Mouse (Mus musculus) forebrain, embryonic 16.5 days (tissue): Measurements from ENCODE around the gene Cul3. TPM values are rescaled to one million over a fixed set of nuclear protein-coding genes. Genes with fewer than 3 reads are reported as not detected.
"Not testable (repeated sequence)": the region's sequence is repeated elsewhere in the genome, so short reads cannot be mapped to it uniquely, and the experiment has no call there.

ENCODE experiments used
- ATAC-seq: fragments of 200-750 bp; cut with Nextera tagmentation; 2 replicates; pipeline ENCODE4 v1.8.0; 2017; ENCODE audit warnings: mild to moderate bottlenecking, moderate library complexity
- H3K27ac ChIP-seq: fragments of 300-500 bp; sonication (generic); 2 replicates; pipeline ENCODE4 v1.5.1; 2014; ENCODE audit warnings: low read length, control low read depth
- H3K27me3 ChIP-seq: fragments of 300-500 bp; sonication (generic); replicated peaks from 2 replicates; pipeline ENCODE4 v1.6.1; 2014; ENCODE audit warnings: low read length; ENCODE audit not compliant: control insufficient read depth, insufficient read depth
- H3K36me3 ChIP-seq: fragments of 300-500 bp; sonication (generic); 2 replicates; pipeline ENCODE4 v1.6.1; 2014; ENCODE audit not compliant: control insufficient read depth, insufficient read depth
- H3K4me1 ChIP-seq: fragments of 300-500 bp; sonication (generic); replicated peaks from 2 replicates; pipeline ENCODE4 v1.6.1; 2014; ENCODE audit warnings: low read length; ENCODE audit not compliant: control insufficient read depth, insufficient read depth
- H3K4me2 ChIP-seq: fragments of 300-500 bp; sonication (generic); 2 replicates; pipeline ENCODE4 v1.6.1; 2014; ENCODE audit warnings: mild to moderate bottlenecking, low read length, control low read depth
- H3K4me3 ChIP-seq: fragments of 300-500 bp; sonication (generic); replicated peaks from 2 replicates; pipeline ENCODE4 v1.5.1; 2014; ENCODE audit warnings: mild to moderate bottlenecking, low read length, control low read depth
- H3K9ac ChIP-seq: fragments of 300-500 bp; sonication (generic); replicated peaks from 2 replicates; pipeline ENCODE4 v1.6.1; 2014; ENCODE audit warnings: low read depth, low read length, control low read depth
- H3K9me3 ChIP-seq: fragments of 300-500 bp; sonication (generic); 2 replicates; pipeline ENCODE4 v1.6.1; 2016; ENCODE audit warnings: low read length; ENCODE audit not compliant: control insufficient read depth
- WGBS: fragments of 180-500 bp; shearing (Covaris S2); extraction: QIAGEN DNeasy Blood & Tissue Kit; methylation state at CpG from one replicate; pipeline ENCODE4 v1.1.7; 2014; 5-methylcytosine and 5-hydroxymethylcytosine counted together
- polyA plus RNA-seq: library from polyadenylated mRNA; unstranded; fragments of >200 nt; fragmentation: Nextera tagmentation; extraction: Ambion mirVana; gene quantifications from 2 replicates; pipeline ENCODE4 v1.2.1, GENCODE M21; 2015

Cul3 gene
- polyA plus RNA-seq, 1 experiment from 2014 or later: 28.5 TPM

GRCm38 (mm10) chr1:80362946-80363345 lies 22.7 kb upstream of the Cul3 start:
- no peak for ATAC-seq

GRCm38 (mm10) chr1:80362400-80362799 lies 22.1 kb upstream of the Cul3 start:
- no peak overlapping the region for H3K9ac ChIP-seq
- ATAC-seq: no peak

More at GRCm38 (mm10) chr1:80362946-80363345, 22.7 kb upstream of the Cul3 start:
- Histone ChIP-seq H3K9ac (no peak overlapping the region), H3K9me3 (no peaks in the 10 kb centered on the region), H3K4me1 (peaks cover 5% of the 10 kb centered on the region), H3K27me3 (no peaks in the 10 kb centered on the region), H3K4me2 (no peak overlapping the region), H3K27ac (no peak overlapping the region), H3K36me3 (no peaks in the 10 kb centered on the region), H3K4me3 (no peak overlapping the region)
- 87% methylated on average over 2 of the region's 2 CpGs for WGBS

DNA sequence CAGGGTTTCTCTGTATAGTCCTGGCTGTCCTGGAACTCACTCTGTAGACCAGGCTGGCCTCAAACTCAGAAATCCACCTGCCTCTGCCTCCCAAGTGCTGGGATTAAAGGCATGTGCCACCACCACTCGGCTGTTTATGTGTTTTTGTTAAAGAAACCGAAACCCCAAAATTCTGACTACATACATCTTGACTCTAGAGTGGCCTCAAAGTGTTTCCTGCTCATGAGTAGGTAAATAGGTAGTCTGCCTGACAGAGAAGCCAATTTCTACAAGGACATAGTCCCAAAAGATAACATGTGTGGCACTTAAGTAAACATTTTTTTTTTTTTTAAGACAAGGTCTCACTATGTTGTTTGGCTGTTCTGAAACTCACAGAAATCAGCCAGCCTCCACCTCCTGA lies 21.5 kb upstream of the Cul3 start:
- H3K4me3 ChIP-seq, H3K9ac ChIP-seq, H3K27ac ChIP-seq, H3K36me3 ChIP-seq, H3K4me1 ChIP-seq, ATAC-seq, H3K9me3 ChIP-seq, H3K4me2 ChIP-seq, H3K27me3 ChIP-seq: not testable (repeated sequence)
- whole genome bisulfite sequencing: 84% methylated on average over 2 of the region's 2 CpGs

More at GRCm38 (mm10) chr1:80362400-80362799, 22.1 kb upstream of the Cul3 start:
- 82% methylated on average over 2 of the region's 2 CpGs for WGBS
- Histone ChIP-seq H3K36me3 (no peaks in the 10 kb centered on the region), H3K4me1 (peaks cover 5% of the 10 kb centered on the region), H3K27ac (no peak overlapping the region), H3K4me2 (no peak overlapping the region), H3K9me3 (no peaks in the 10 kb centered on the region), H3K27me3 (no peaks in the 10 kb centered on the region), H3K4me3 (no peak overlapping the region)

DNA sequence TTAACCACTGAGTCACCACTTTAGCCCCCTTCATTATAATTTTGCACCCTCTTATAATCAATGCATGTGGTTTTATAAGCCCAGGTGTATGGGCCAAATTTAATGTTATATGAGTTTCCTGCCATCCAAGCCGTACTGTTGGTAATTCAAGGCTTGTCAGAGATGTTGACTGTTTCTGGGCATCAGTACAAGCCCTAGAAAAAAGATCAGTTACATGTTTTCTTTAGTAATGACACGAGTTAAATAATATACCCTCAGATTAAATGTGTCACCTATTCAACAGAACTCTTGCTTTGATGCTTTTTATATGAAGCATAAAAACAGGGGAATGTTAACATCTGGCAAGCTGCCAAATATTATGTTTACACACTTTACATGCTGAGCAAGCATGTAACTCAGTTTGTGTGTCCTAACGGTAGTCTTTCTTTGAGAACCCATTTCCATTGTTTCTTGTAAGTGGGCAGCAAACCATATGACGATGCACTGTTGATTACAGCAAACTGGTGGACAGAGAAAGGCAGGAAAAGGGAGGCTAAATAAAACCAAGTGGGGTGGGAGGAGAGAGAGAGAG lies 19.8 kb upstream of the Cul3 start:
- Histone ChIP-seq H3K4me1 (peaks cover 5% of the 10 kb centered on the region), H3K27me3 (no peaks in the 10 kb centered on the region), H3K4me3 (no peak overlapping the region), H3K4me2 (no peak overlapping the region), H3K27ac (no peak overlapping the region), H3K9me3 (no peaks in the 10 kb centered on the region), H3K36me3 (no peaks in the 10 kb centered on the region), H3K9ac (no peak overlapping the region)
- WGBS: 7% methylated on average over 4 of the region's 4 CpGs
- ATAC-seq: peak; percentile 72

DNA sequence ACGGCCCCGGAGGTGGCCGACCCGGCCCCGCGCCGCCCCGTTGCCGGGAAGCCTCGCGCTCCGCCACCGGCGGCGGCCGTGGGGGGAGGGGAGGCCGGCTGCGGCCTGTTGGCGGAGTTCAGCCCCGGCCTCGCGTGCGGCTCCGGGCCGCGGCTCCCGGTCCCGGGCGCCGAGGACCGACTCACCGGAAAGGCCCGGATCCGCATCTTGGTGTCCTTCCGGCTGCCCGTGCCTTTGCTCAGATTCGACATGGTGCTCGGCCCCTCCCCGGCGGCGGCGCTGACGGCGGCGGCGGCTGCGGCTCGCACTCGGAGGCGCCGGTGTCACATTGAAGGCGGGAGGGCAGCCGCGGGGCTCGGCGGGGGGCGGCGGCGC lies 232 bp downstream of the Cul3 start:
- Histone ChIP-seq H3K4me2 (peak overlapping the region; percentile 95), H3K9ac (peak overlapping the region; percentile 97), H3K36me3 (no peaks in the 10 kb centered on the region), H3K27ac (peak overlapping the region; percentile 98), H3K27me3 (no peaks in the 10 kb centered on the region), H3K4me1 (peaks cover 19% of the 10 kb centered on the region), H3K4me3 (peak overlapping the region; percentile 94), H3K9me3 (no peaks in the 10 kb centered on the region)
- 0% methylated on average over 15 of the region's 59 CpGs for WGBS
- peak; percentile 9 for ATAC-seq

- peak overlapping the region; percentile 97 for H3K9ac ChIP-seq
- H3K27ac ChIP-seq: peak overlapping the region; percentile 98
- no peaks in the 10 kb centered on the region for H3K36me3 ChIP-seq
- H3K9me3 ChIP-seq: no peaks in the 10 kb centered on the region
- ATAC-seq: no peak
- H3K4me2 ChIP-seq: peak overlapping the region; percentile 95
- H3K27me3 ChIP-seq: no peaks in the 10 kb centered on the region
- H3K4me3 ChIP-seq: peak overlapping the region; percentile 94
- 0% methylated on average over 32 of the region's 33 CpGs for WGBS
- peaks cover 19% of the 10 kb centered on the region for H3K4me1 ChIP-seq
These were observed 757 bp downstream of the Cul3 start for GRCm38 (mm10) chr1:80339425-80340021.

DNA sequence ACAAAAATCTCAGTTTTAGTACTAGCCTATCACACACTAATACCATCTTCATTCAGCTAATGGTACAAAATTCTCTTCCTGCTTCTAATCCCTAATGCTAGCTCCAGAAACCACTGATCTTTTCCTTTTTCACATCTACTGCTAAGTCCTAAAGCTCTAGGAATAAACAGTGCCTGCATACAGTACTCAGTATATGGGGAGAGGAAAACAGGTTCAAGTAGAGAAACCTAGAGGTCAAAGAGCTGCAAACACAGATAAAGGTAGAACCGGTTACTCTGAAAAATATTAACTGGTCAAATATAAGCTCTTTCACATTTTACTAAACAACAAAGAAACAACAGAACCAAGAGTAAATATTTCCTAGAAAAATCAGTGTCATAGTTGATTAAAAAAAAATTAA lies 1.9 kb downstream of the Cul3 start:
- Histone ChIP-seq H3K9ac (no peak overlapping the region; the same call in 1 of the 2 replicates), H3K27ac (no peak overlapping the region), H3K4me1 (peaks cover 21% of the 10 kb centered on the region), H3K9me3 (no peaks in the 10 kb centered on the region), H3K4me3 (peak overlapping the region; percentile 28), H3K4me2 (peak overlapping the region; percentile 95), H3K27me3 (no peaks in the 10 kb centered on the region), H3K36me3 (no peaks in the 10 kb centered on the region)
- WGBS: 63% methylated on average over 1 of the region's 1 CpGs
- ATAC-seq: no peak

GRCm38 (mm10) chr1:80335726-80336368 lies 4.4 kb downstream of the Cul3 start:
- H3K27me3 ChIP-seq: no peaks in the 10 kb centered on the region
- ATAC-seq: no peak
- no peak overlapping the region for H3K4me3 ChIP-seq
- H3K4me2 ChIP-seq: no peak overlapping the region
- H3K36me3 ChIP-seq: no peaks in the 10 kb centered on the region
- H3K4me1 ChIP-seq: peaks cover 21% of the 10 kb centered on the region
- WGBS: 76% methylated on average over 1 of the region's 1 CpGs
- H3K27ac ChIP-seq: no peak overlapping the region
- no peak overlapping the region for H3K9ac ChIP-seq
- H3K9me3 ChIP-seq: no peaks in the 10 kb centered on the region

DNA sequence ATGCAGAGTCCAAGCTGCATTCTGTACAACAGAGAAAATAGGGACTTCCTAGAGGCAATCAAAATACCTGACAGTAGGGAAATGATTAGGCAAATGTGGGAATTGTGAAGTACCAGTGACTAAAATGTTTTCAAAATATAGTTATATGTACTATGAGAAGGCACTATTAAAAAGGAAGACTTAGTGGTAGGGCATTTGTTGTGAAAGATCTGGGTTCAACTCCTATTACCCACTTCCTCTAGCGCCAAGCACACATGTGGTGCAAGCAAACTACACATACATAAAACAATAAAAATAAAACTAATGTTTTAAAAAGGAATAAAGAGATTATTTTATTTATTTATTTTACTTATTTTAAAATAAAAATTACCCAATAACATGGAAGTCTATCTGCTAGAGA lies 5.2 kb downstream of the Cul3 start:
- H3K4me3 ChIP-seq: no peak overlapping the region
- no peaks in the 10 kb centered on the region for H3K9me3 ChIP-seq
- no peak overlapping the region for H3K9ac ChIP-seq
- H3K4me1 ChIP-seq: peaks cover 21% of the 10 kb centered on the region
- H3K36me3 ChIP-seq: no peaks in the 10 kb centered on the region
- ATAC-seq: no peak
- H3K27me3 ChIP-seq: no peaks in the 10 kb centered on the region
- no peak overlapping the region for H3K4me2 ChIP-seq
- H3K27ac ChIP-seq: no peak overlapping the region
- 97% methylated on average over 1 of the region's 1 CpGs for WGBS
